Mouse (Mus musculus) cerebellum, adult 2 months (tissue): ENCODE results near the gene Frmd4a.

Experiments
- CTCF ChIP-seq: fragments of 200-500 bp; IDR thresholded peaks from 2 replicates; pipeline ENCODE4 v1.5.1; 2011; ENCODE audit warnings: low read depth, mild to moderate bottlenecking, control low read depth, low read length, moderate library complexity, borderline replicate concordance; ENCODE audit not compliant: insufficient read depth
- POLR2A ChIP-seq: fragments of 200-500 bp; IDR thresholded peaks from 2 replicates; pipeline ENCODE4 v1.6.1; 2011; ENCODE audit warnings: low read length, control low read depth, borderline replicate concordance; ENCODE audit not compliant: insufficient read depth

- TF ChIP-seq CTCF (no peak), POLR2A (no peak)
Observed at GRCm38 (mm10) chr2:4645066-4645465, 627.5 kb downstream of the Frmd4a start.
